Mouse (Mus musculus) frontal cortex, adult 2 months (tissue): ENCODE results near the gene Ncam1. TPM values are rescaled to one million over a fixed set of nuclear protein-coding genes. Genes with fewer than 3 reads are reported as not detected.

Experiments used
- DNase-seq, 2 experiments: peaks; one replicate each; pipeline ENCODE4 v3.0.0; 2022; ENCODE audit warnings: low spot score in 1 of 2; ENCODE audit errors: extremely low spot score in 1 of 2
- polyA plus RNA-seq: library from polyadenylated mRNA; depleted of rRNA; stranded (reverse); fragments of >200 nt; gene quantifications from 2 replicates; pipeline ENCODE4 v1.2.3, GENCODE M21; 2012

The Ncam1 gene
- polyA plus RNA-seq, 1 experiment: 148 TPM

- DNase-seq: peak; percentile 44 to 76
Measured at GRCm38 (mm10) chr9:49571695-49572510, 226.8 kb downstream of the Ncam1 start.

- peak; percentile 52 to 84 for DNase-seq
Measured at GRCm38 (mm10) chr9:49570731-49571694, 227.7 kb downstream of the Ncam1 start.

DNA sequence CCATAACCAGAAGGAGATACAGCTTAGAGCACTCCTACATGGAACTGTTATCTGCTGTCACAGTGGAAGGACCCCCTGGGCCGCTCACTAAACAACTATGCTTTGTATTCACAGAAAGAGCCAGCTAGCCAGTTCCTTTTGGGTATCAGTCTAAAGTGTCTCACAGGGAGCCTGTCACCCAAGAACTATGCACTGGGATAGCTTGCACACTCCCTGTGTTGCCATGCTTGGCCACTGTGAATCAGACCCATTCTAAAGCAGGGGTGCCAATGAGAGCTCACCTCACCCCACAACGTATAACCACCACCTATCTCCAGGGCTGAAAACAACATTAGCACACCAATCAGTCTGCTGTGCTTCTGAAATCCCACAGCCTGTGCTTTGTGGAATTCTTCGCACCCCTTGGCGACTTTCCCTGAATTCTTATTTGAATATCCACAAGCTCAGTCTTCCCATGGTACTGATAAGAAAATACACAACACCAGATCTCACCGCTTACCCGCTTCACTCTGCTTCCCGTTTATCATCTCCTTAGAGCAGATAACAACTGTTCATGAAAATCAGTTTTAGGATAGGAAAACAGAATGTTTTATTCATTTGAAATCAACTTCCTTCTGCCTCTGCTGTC is 228.6 kb downstream of the Ncam1 start:
- peak in 1 of 2 experiments; percentile 45 for DNase-seq

GRCm38 (mm10) chr9:49565846-49566245 is 232.9 kb downstream of the Ncam1 start:
- DNase-seq: peak in 1 of 2 experiments; percentile 14

DNA sequence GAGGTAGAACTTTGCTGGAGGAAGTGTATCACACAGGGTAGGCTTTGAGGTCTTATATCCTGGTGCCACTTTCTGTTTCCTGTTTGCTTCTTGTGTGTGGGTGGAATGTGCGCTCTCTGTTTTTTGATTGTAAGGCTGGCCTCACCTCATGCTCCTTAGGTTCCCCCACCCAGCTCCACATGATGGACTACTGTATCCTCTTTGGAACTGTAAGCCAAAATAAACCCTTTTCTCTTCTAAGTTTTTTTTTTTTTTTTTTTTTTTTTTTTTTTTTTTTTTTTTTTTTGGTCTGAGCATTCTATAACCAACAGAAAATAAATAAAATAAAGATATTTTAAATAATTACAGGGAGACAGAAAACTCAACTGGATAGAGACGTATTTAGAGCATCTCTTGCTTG is 239.8 kb downstream of the Ncam1 start:
- DNase-seq: no peak

DNA sequence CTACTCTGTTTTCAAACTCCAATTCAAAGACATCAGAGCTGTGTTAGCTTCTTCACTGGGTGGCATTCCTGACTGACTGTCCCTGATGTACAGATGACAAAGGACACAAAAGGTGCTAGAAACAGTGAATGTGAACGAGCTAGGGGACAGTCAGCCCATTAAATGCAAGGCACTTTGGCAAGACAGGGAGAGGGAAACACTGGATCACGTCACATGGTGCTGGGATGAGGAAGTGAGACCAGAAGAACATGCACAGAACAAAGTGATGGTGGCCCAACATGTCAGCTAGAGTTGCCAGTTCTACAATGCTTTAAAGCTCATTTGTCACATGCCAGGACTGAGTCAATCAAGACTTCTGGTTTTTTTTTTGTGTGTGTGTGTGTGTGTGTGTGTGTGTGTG is 247.4 kb downstream of the Ncam1 start:
- DNase-seq: no peak

GRCm38 (mm10) chr9:49542593-49542992 is 256.1 kb downstream of the Ncam1 start:
- no peak for DNase-seq

DNA sequence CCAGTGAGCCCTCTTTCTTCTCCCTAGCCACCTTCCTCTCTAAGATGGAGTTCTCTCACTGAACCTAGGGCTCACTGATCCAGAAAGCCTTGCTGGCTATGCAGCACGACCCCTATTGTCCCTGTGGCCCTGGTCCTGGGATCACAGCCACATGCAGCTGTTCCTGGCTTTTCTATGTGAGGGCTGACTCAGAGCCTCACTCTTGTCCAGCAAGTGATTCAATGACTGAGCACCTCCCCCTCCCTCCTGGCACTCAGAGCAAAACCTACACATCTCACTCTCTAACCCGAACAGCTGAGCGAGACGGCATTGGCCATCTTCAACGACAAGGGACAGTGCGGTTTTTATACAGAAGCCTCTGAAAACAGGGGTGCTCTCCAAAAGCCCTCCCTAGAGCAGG is 260.9 kb downstream of the Ncam1 start:
- DNase-seq: peak in 1 of 2 experiments; percentile 41

- DNase-seq: no peak
Measured at GRCm38 (mm10) chr9:49536593-49536992, 262.1 kb downstream of the Ncam1 start.

GRCm38 (mm10) chr9:49534958-49535357 is 263.8 kb downstream of the Ncam1 start:
- DNase-seq: no peak

- no peak for DNase-seq
Measured at GRCm38 (mm10) chr9:49533912-49534491, 264.7 kb downstream of the Ncam1 start.

DNA sequence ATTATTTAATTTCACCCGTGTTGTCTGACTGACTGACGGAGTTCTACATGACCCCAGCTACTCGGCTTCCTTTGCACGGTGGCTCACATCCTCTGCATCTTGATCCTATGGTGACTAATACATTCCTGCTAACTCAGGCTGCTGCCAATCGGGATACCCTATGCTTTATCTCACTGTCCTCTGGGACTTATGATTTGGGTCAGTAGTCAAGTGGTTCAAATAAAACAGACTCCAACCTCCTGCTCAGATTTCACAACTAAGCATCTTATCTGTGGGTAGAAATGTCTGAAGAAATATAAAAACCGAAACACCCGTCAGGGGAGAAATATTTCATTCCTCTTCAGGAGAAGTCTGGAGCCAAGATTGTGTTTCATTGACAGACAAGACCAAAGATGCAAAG is 265.3 kb downstream of the Ncam1 start:
- DNase-seq: no peak

- DNase-seq: no peak
Measured at GRCm38 (mm10) chr9:49531833-49532232, 266.9 kb downstream of the Ncam1 start.

GRCm38 (mm10) chr9:49531257-49531656 is 267.5 kb downstream of the Ncam1 start:
- DNase-seq: no peak

GRCm38 (mm10) chr9:49530739-49531138 is 268.0 kb downstream of the Ncam1 start:
- no peak for DNase-seq

- no peak for DNase-seq
Measured at GRCm38 (mm10) chr9:49529366-49529959, 269.3 kb downstream of the Ncam1 start.

GRCm38 (mm10) chr9:49528943-49529342 is 269.8 kb downstream of the Ncam1 start:
- DNase-seq: peak in 1 of 2 experiments; percentile 55

DNA sequence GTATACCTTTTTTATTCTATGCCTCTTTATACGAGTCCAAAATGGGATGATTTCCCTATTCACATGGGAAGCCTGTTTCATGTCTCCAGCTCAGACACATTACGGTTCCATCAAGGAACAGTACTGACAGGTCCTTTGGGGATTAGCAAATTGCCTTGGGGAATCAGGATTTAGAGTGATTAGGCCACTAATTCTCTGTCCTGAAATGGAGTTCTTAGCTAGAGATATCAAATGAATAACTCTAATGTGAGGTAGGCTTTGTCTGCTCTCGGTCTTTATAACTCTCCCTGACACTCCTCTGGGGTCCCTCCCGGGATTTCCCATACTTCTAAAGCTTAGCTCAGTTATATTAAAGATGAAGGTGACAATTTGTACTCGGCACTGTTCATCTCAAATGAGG is 270.7 kb downstream of the Ncam1 start:
- no peak for DNase-seq

GRCm38 (mm10) chr9:49527340-49527739 is 271.4 kb downstream of the Ncam1 start:
- no peak for DNase-seq

GRCm38 (mm10) chr9:49524721-49525120 is 274.0 kb downstream of the Ncam1 start:
- DNase-seq: peak in 1 of 2 experiments; percentile 27
